Mouse (Mus musculus): ENCODE measurements around the gene Tbcb.

- no peak for TF ChIP-seq EP300 (IDR thresholded peaks at IDR 0.05; ENCODE audit: insufficient read depth, low read depth, low read length)
- TF ChIP-seq POLR2A (IDR thresholded peaks at IDR 0.05; ENCODE audit: insufficient read depth, low read depth, low read length), result no peak
- no peak for TF ChIP-seq CTCF (IDR thresholded peaks at IDR 0.05)
Measured at GRCm38 (mm10) chr7:30194101-30194831, 37.8 kb downstream of the Tbcb start.
